Mouse (Mus musculus): Measurements from ENCODE around the gene Farsa. TPM values are rescaled to one million over a fixed set of nuclear protein-coding genes. Genes with fewer than 3 reads are reported as not detected.
A peak's percentile ranks its signal among the peaks of the same experiment; 100 is the strongest.

The Farsa gene
- polyA plus RNA-seq, 2 experiments = 78.4 to 105 TPM

- Histone ChIP-seq H3K27ac (replicated peaks; ENCODE audit: low read depth, low read length) (no peak within 1 kb of the TSS), H3K4me3 (replicated peaks; ENCODE audit: low read length) (peak within 1 kb of the TSS; percentile 49), H3K9ac (ENCODE audit: low read depth, low read length, severe bottlenecking) (peak within 1 kb of the TSS; percentile 60), H3K27me3 (ENCODE audit: control insufficient read depth, insufficient read depth, low read length) (no peaks in the 10 kb centered on the region), H3K4me2 (replicated peaks; ENCODE audit: low read depth, low read length, severe bottlenecking) (peak within 1 kb of the TSS; percentile 99), H3K36me3 (ENCODE audit: control insufficient read depth, insufficient read depth, low read length) (peaks cover 32% of the 10 kb centered on the region), H3K9me3 (ENCODE audit: control insufficient read depth, low read length) (no peaks in the 10 kb centered on the region), H3K4me1 (ENCODE audit: control insufficient read depth, insufficient read depth, low read length) (peaks cover 13% of the 10 kb centered on the region)
- TF ChIP-seq POLR2A (IDR thresholded peaks at IDR 0.05; ENCODE audit: borderline replicate concordance, extremely low read depth, insufficient read depth, insufficient read length) = no peak
- WGBS = 16% methylated on average over 37 of the region's 46 CpGs
- ATAC-seq (ENCODE audit: low FRiP score, low read depth) (peak; percentile 80; the same call in 1 of the 2 replicates), DNase-seq (ENCODE audit: low spot score) (peak; percentile 64)
Measured at GRCm38 (mm10) chr8:84871376-84872308, 14.9 kb downstream of the Farsa start, which contains the start of gene Syce2. TSS of gene Syce2 (plus strand) at chr8:84872111.

GRCm38 (mm10) chr8:84872309-84872965, 15.6 kb downstream of the Farsa start:
- no peak overlapping the region for H3K27ac ChIP-seq (replicated peaks; ENCODE audit: low read depth, low read length)
- no peak for TF ChIP-seq POLR2A (IDR thresholded peaks at IDR 0.05; ENCODE audit: borderline replicate concordance, extremely low read depth, insufficient read depth, insufficient read length)
- peak overlapping the region; percentile 60 for H3K9ac ChIP-seq (ENCODE audit: low read depth, low read length, severe bottlenecking)
- WGBS = 2% methylated on average over 46 of the region's 54 CpGs
- peak overlapping the region; percentile 49 for H3K4me3 ChIP-seq (replicated peaks; ENCODE audit: low read length)
- peaks cover 24% of the 10 kb centered on the region for H3K36me3 ChIP-seq (ENCODE audit: control insufficient read depth, insufficient read depth, low read length)
- DNase-seq (ENCODE audit: low spot score) (no peak), ATAC-seq (ENCODE audit: low FRiP score, low read depth) (peak; percentile 50; the same call in 1 of the 2 replicates)
- no peaks in the 10 kb centered on the region for H3K9me3 ChIP-seq (ENCODE audit: control insufficient read depth, low read length)
- no peaks in the 10 kb centered on the region for H3K27me3 ChIP-seq (ENCODE audit: control insufficient read depth, insufficient read depth, low read length)
- H3K4me2 ChIP-seq (replicated peaks; ENCODE audit: low read depth, low read length, severe bottlenecking) = peak overlapping the region; percentile 99
- peaks cover 13% of the 10 kb centered on the region for H3K4me1 ChIP-seq (ENCODE audit: control insufficient read depth, insufficient read depth, low read length)

GRCm38 (mm10) chr8:84873016-84873415, 16.2 kb downstream of the Farsa start:
- H3K4me3 ChIP-seq (replicated peaks; ENCODE audit: low read length) = peak overlapping the region; percentile 49
- peaks cover 18% of the 10 kb centered on the region for H3K36me3 ChIP-seq (ENCODE audit: control insufficient read depth, insufficient read depth, low read length)
- DNase-seq (ENCODE audit: low spot score) = no peak
- no peak overlapping the region for H3K27ac ChIP-seq (replicated peaks; ENCODE audit: low read depth, low read length)
- H3K4me1 ChIP-seq (ENCODE audit: control insufficient read depth, insufficient read depth, low read length) = peaks cover 13% of the 10 kb centered on the region
- no peak for ATAC-seq (ENCODE audit: low FRiP score, low read depth)
- 0 out of 2 replicates have a peak overlapping the region, but pooled peaks have one; percentile 60 for H3K9ac ChIP-seq (ENCODE audit: low read depth, low read length, severe bottlenecking)
- H3K9me3 ChIP-seq (ENCODE audit: control insufficient read depth, low read length) = no peaks in the 10 kb centered on the region
- H3K4me2 ChIP-seq (replicated peaks; ENCODE audit: low read depth, low read length, severe bottlenecking) = peak overlapping the region; percentile 99
- no peak for TF ChIP-seq POLR2A (IDR thresholded peaks at IDR 0.05; ENCODE audit: borderline replicate concordance, extremely low read depth, insufficient read depth, insufficient read length)
- WGBS = 62% methylated on average over 4 of the region's 4 CpGs
- no peaks in the 10 kb centered on the region for H3K27me3 ChIP-seq (ENCODE audit: control insufficient read depth, insufficient read depth, low read length)

GRCm38 (mm10) chr8:84874339-84874738, 17.6 kb downstream of the Farsa start:
- TF ChIP-seq POLR2A (IDR thresholded peaks at IDR 0.05; ENCODE audit: borderline replicate concordance, extremely low read depth, insufficient read depth, insufficient read length) = no peak

More at GRCm38 (mm10) chr8:84874339-84874738, 17.6 kb downstream of the Farsa start:
- no peak overlapping the region for H3K4me3 ChIP-seq (replicated peaks; ENCODE audit: low read length)
- peaks cover 6% of the 10 kb centered on the region for H3K36me3 ChIP-seq (ENCODE audit: control insufficient read depth, insufficient read depth, low read length)
- H3K9me3 ChIP-seq (ENCODE audit: control insufficient read depth, low read length) = no peaks in the 10 kb centered on the region
- no peak overlapping the region for H3K9ac ChIP-seq (ENCODE audit: low read depth, low read length, severe bottlenecking)
- H3K27me3 ChIP-seq (ENCODE audit: control insufficient read depth, insufficient read depth, low read length) = no peaks in the 10 kb centered on the region
- ATAC-seq (ENCODE audit: low FRiP score, low read depth) (no peak), DNase-seq (ENCODE audit: low spot score) (no peak)
- peaks cover 13% of the 10 kb centered on the region for H3K4me1 ChIP-seq (ENCODE audit: control insufficient read depth, insufficient read depth, low read length)
- H3K27ac ChIP-seq (replicated peaks; ENCODE audit: low read depth, low read length) = no peak overlapping the region
- H3K4me2 ChIP-seq (replicated peaks; ENCODE audit: low read depth, low read length, severe bottlenecking) = no peak overlapping the region
- WGBS = 89% methylated on average over 3 of the region's 3 CpGs

Measured in limb, embryonic 14.5 days (tissue).